Mouse (Mus musculus): ENCODE measurements around the gene Pde2a. TPM values are rescaled to one million over a fixed set of nuclear protein-coding genes. Genes with fewer than 3 reads are reported as not detected.
A peak's percentile ranks its signal among the peaks of the same experiment; 100 is the strongest.
"Not testable (repeated sequence)": the region's sequence is repeated elsewhere in the genome, so short reads cannot be mapped to it uniquely, and the experiment has no call there.

Pde2a gene
- total RNA-seq, 2 experiments from 2014 or later: 14.8 to 26.3 TPM

- no peak for DNase-seq
Measured at GRCm38 (mm10) chr7:101521696-101522095, 100.2 kb downstream of the Pde2a start.

GRCm38 (mm10) chr7:101523205-101523604 is 101.7 kb downstream of the Pde2a start:
- DNase-seq: no peak

GRCm38 (mm10) chr7:101526484-101526883 is 105.0 kb downstream of the Pde2a start:
- no peak for DNase-seq

- no peak for DNase-seq
Measured at GRCm38 (mm10) chr7:101534428-101534827, 112.9 kb downstream of the Pde2a start.

- no peak for DNase-seq
Measured at GRCm38 (mm10) chr7:101535102-101535501, 113.6 kb downstream of the Pde2a start.

- DNase-seq: no peak
Measured at GRCm38 (mm10) chr7:101535517-101535916, 114.0 kb downstream of the Pde2a start.

GRCm38 (mm10) chr7:101537541-101537940 is 116.0 kb downstream of the Pde2a start:
- no peak for DNase-seq

- DNase-seq: no peak
Measured at GRCm38 (mm10) chr7:101538141-101538933, 116.8 kb downstream of the Pde2a start.

- no peak for DNase-seq
Measured at GRCm38 (mm10) chr7:101539774-101540173, 118.3 kb downstream of the Pde2a start.

- DNase-seq: no peak
Measured at GRCm38 (mm10) chr7:101540684-101541083, 119.2 kb downstream of the Pde2a start.

- peak; percentile 22 for DNase-seq
Measured at GRCm38 (mm10) chr7:101541132-101541531, 119.6 kb downstream of the Pde2a start.

GRCm38 (mm10) chr7:101541734-101542133 is 120.2 kb downstream of the Pde2a start:
- DNase-seq: no peak

- no peak for DNase-seq
Measured at GRCm38 (mm10) chr7:101547651-101548050, 126.2 kb downstream of the Pde2a start.

- DNase-seq: no peak
Measured at GRCm38 (mm10) chr7:101549266-101549665, 127.8 kb downstream of the Pde2a start.

- no peak for DNase-seq
Measured at GRCm38 (mm10) chr7:101550686-101551485, 129.4 kb downstream of the Pde2a start.

GRCm38 (mm10) chr7:101551530-101551929 is 130.0 kb downstream of the Pde2a start:
- no peak for DNase-seq

- DNase-seq: not testable (repeated sequence)
Measured at GRCm38 (mm10) chr7:101555473-101555872, 134.0 kb downstream of the Pde2a start.

GRCm38 (mm10) chr7:101557391-101557790 is 135.9 kb downstream of the Pde2a start:
- no peak for DNase-seq

GRCm38 (mm10) chr7:101559393-101559792 is 137.9 kb downstream of the Pde2a start:
- not testable (repeated sequence) for DNase-seq

Data from gastrocnemius, postnatal 25 days (tissue).